Mouse (Mus musculus) kidney, postnatal 4 days (tissue): Measurements from ENCODE around the gene Golt1b.
"Not testable (repeated sequence)": the region's sequence is repeated elsewhere in the genome, so short reads cannot be mapped to it uniquely, and the experiment has no call there.

Experiments
- DNase-seq, 2 experiments: peaks; one replicate each; pipeline ENCODE4 v3.0.0; 2021; ENCODE audit warnings: mixed read lengths in 2 of 2

Golt1b gene

DNA sequence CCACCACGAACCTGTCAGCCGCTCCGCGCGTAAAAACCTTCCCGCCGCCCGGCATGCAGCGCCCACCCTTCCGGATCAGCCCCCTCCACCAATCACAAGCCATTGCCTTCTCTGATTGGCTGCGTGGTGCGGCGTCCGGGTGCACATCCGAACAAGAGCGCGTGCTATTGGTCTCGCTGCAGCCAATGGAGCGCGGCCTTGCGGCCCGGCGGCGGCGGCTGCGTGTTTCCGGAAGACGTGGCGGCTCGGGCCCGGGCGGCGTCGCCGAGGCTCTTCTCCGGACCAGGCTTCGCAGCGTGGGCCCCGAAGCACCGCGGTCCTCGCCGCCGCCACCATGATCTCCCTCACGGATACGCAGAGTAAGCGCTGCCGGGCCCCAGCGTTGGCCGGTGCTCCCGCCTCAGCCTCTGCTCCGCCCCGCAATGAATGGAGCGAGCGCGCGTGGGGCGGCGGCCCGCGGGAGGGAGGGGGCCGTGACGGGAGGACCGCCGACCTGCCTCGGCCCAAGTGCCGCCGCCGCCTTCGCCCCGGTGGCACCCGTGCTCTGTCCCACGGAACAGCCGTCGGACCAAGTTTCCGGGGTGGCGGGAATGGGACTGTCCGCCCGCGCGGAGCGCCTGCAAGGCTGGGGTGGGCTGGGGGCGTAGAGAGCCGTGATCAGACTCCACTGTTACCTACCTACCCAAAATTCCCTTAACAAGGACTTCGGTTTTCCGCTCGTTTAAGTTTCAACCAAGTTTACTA is at the start of gene Golt1b, which contains the start of gene Recql:
Golt1b (plus strand) TSS at position 211 of the 744 bp plus-strand sequence.
Recql (minus strand) TSS at position 77 of the 744 bp plus-strand sequence.
- DNase-seq, result peak; percentile 98 to 99

DNA sequence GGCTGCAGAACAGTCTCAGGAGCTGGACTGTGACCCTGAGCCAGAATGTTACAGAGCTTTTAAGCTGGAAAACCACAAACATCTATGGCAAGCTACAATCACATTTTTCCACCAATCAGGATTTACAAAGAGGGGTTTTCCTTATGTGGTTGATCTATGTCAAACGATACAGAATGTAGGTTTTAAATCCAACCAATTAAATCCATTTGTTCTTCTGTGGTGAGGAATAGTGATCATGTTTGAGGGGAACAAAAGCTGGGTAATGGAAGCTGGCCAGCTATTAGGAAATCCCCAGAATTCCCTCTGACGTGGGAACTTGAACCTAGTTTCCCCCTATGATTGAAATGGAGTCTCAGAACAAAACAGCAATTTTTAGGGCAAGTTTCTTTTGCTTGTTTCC is 48.1 kb upstream of the Golt1b start:
- DNase-seq, result no peak

DNA sequence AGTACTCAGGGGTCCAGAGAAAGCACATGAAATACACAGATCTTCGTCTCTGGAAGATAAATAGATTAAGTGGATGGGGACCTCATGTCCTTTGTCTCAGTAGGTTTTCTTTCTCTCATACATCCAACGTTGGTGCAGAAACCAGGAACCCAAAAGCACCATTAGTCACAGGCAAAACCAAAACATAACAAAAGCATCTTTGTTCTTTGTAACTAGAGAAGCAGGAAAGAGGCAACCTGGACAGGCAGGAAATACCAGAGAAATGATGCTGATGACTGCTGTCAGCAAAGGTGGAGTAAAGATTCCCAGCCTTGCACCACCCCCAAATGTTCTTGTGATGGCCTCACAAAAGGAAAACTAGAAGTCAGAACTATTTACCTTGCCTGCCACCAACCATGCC is 47.4 kb upstream of the Golt1b start:
- DNase-seq, result no peak

DNA sequence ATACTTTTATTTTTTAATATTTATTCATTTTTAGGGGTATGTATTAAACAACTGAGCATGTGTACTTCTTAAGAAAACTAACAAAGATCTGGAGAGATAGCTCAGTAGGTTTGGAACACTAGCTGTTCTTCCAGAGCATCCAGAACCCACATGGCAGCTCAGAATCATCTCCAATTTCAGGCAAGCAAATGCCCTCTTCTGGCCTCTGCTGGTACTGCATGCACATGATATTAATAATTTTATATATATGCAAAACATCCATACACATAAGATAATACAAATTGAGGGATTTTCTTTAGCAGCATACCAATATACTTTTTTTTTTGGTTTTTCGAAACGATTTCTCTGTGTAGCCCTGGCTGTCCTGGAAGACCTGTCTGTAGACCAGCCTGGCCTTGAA is 43.5 kb upstream of the Golt1b start:
- DNase-seq, result peak; percentile 70 to 71

DNA sequence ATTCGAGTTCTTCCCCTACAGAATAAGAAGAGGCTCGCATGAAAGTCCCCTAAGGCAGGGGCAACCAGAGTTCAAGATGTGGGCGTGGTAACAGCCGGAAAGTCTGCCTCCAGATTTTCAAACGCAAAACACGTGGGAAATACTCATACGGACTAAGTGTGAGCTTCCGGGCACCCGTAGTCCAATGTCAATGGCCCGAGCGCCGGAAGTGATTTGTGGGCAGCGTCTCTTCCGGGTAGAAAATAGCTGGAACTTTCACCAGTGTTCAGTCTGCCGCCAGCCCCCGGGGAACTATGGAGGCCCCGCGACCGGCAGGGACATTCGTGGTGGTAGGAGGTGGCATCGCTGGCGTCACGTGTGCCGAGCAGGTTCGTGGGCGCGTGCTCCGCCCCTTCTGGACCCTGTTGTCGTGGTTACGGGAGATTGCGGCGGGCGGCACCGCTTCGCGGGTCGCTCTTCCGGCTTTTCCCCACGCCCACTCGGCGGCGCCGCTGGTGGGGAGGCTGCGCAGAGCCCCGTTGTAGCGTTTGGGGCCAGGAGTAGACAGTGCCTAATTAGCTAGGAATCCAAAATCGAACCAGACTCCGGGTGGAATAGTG is 41.5 kb upstream of the Golt1b start, which contains the start of gene Pyroxd1:
Pyroxd1 (plus strand) TSS at position 215 of the 599 bp plus-strand sequence.
- peak; percentile 85 to 92 for DNase-seq

DNA sequence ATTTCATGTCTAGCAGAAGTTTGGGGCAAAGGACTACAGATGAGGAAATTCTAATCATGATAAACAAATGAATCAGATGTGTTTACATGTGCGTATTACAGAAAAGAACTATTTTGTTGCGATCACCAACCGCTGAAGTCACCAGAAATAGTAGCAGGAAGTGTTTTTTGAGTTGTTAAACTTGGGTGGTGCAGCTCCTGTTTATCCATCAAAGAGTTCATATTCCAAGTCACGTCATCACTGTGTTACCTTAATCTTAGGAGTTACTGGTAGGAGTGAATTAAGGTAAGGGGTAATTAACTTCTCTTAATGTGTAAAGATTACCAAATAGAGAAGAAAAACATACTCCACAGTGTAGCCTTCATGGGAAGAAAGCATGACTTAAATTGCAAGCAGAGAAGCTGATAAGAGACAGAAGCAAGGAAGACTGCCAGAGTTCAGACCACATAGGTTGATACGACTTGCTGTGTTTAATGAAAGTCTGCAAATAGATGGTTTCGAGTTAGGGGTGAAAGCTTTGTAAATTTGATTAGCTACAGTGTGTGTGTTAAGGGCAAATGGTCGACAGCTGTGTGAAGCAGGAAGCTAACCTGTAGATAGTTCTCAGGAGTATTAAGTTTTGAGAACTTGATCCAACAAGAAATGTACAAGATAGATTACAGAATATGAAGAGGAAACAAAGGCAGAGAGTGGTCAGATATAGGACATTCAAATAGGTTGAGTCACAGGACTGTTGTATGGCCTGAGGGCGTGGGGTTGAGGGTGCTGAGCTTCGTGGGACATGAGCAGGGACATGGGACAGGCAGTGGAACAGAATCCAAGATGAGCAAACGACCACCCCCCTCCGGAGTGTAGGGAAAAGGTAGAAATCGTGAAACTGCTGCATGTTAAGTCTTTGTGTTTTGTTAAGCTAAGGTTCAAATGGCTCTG is 40.6 kb upstream of the Golt1b start:
- DNase-seq, result no peak

DNA sequence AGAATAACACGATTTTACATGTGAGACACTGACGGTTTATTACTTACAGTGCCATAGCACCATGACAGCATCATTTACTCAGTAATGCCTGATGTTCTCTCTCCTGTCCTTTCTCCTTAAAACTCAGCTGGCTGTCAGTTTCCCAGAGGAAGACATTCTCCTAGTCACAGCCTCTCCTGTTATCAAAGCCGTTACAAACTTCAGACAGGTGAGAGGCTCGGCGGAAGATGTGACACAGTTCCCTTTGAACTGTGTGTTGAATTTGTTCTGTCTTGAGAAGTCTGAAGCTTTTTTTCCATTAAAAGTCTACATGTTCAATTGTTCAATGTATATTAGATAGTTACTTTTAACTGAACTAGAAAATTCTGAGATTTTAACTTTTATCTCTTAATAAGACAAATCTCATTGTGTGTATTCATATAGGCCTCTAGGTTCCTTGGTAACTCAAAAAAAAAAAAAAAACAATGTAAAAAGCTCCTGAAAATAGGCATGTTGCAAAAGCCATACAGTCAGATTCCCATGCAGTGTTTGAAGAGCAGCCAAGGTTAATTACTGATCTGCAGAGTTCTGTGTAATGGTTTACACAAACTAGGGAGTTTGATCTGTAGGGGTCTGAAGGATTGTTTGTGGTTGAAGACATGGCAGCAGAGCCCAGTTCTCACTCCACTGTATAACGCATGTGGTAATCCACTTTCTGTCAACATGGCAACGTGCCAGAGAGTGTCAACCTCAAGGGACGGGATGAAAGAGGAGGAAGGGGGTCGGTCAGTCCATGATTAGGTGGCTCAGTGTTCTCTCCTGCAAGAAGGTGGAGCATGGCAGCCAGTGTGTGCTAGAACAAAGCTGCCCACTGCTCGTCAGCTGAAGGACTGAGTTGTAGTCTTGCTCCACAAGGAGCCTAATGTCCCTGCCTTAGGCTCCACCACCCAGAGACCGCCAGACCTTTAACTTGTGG is 39.3 kb upstream of the Golt1b start:
- peak; percentile 22 to 44 for DNase-seq

DNA sequence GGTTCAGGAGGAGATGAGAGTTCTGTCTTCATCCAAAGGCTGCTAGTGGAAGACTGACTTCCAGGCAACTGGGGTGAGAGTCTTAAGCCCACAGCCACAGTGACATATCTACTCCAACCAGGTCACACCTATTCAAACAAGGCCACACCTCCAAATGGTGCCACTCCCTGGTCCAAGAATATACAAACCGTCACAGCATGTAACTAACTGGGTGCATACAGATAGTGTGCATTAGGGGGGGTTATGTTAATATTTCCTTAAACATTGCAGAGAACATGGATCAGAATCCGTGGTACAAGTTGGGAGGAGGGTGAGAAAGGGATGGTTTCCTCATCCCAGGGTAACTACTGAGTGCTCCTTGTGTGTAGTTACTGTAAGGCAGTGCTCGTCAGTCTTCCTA is 34.9 kb upstream of the Golt1b start:
- not testable (repeated sequence) for DNase-seq

DNA sequence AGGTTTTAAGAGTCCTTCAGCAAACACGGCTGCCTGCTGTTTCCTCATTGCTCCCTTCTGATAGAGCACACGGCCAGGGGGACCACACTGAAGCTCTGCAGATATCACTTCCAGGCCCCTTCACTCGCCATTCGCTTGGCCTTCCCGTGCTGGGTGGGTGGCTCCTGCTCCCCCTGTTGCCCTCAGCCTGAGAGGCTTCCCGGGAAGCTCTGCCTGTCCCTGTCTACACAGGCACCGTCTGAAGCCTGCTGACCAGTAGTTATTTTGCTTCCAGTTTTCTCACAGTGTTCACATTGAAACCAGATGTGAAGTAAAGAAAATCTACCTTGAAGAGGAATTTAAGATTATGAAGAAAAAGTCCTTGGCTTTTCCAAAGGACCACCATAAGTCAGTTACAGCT is 29.9 kb upstream of the Golt1b start:
- no peak for DNase-seq

DNA sequence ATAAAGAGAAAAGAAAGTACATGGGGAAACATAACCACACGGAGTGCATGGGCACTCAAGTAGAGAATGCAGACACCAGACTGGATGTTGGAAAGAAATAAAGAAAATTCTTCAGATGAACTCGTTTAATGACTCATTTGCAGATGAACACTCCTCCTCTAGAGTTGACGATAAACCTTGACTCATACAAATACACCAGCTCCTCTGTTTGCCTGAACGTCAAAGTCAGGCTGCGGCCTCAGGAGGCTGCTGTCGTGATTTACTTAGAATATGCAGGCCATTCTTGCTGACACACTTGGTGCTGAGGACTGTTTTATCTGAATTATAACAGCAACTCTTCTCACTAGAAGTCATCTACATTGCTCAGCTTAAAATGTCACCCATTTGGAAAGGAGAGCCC is 25.0 kb upstream of the Golt1b start:
- DNase-seq, result no peak

DNA sequence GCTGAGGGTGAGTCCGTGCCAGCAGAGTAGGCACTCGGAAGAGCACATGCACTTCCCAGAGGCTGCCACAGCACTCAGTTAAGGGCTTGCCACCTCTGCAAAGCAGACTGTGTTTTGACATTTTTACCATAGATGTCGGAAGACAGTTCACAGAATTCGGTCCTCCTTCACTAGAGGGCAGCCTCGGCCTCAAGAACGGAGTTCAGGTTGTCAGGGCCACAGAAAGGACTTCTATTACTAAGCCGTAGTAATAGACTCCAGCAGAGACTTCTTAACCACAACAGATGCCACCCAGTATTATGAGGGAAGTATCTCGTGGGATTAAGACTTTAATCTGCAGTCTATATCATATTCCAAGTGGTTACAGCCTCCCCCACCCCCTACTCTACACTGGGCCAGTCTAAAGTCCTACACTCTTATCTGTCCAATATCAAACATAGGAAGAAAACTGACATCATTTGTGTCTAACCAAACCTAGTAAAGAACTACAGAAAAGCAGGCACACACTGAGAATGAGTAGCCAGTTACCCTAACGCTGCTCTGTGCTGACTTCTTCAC is 23.9 kb upstream of the Golt1b start:
- peak; percentile 33 to 38 for DNase-seq

DNA sequence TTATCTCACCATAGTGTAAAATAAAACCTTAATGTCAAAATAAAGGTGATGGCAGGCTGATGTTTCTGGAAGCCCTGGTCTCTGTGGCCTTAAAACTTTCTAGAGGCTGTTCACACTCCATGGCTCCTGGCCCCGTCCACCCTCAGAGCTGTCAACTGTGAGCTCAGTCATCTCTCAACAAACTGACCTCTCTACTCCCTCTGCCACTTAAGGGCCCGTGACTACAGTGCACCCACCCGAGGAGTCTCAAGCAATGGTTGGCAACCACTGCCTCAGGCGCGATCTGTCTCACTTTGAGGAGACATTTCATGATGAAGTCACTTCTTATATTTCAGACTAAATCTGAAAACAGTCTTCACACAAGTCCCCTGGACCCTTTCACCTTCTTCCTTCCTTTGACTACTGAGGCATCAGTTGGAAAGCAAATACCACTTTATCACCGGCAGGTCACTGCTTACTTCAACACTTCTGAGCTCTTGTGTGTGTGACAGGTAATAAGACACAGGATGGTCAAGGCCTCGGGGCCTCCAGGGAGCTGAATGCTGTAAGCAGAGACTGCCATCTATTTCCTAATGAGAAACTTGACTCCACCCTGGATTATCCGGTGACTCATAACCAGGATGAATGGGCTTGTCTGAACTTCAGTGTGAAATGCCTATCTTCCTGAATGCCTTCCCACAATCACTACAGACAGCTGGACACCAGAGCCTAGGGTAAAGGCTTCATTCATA is 21.1 kb upstream of the Golt1b start:
- DNase-seq, result no peak

DNA sequence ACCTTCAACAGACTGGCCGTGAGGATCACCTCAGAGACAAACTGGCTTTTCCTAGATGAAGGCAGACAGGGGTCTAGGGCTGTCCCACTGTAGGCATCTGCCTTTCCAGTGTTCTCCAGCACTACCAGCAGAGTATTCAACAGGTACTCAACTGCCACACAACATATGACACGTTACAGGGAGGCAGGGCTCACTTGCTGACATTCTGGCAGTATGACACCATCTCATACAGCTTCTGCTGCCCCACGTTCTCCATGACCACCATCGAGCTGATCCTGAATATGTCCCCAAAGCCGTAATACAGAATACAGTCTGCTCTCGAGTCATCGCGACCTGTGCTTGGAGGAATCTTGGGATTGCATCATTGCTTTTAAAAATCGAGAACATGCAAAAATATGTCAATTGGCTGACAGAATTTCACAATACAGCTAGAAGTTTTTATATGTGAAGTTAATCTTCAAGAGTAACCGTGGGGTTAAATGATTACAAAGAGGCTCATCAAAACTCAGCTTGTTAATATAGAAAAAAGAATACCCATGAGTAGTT is 20.5 kb upstream of the Golt1b start:
- no peak for DNase-seq

DNA sequence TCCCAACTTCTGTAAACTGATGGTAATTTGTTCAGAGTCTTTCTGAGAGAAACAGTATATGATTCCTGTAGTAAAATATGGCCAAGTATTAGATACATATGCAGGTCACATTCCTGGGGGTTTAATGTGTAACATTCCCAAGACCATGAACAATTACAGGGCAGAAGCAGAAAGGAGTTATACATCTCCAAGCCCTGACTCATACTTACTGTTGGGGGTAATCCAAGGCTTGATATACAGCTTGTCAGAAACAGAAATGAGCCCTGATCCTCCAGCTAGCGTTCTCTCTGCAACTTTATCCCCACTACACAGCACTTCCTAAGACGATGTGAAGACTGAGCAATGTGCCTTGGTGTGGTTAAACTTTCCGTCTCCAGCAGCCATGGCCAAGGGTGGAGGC is 19.5 kb upstream of the Golt1b start:
- no peak for DNase-seq

DNA sequence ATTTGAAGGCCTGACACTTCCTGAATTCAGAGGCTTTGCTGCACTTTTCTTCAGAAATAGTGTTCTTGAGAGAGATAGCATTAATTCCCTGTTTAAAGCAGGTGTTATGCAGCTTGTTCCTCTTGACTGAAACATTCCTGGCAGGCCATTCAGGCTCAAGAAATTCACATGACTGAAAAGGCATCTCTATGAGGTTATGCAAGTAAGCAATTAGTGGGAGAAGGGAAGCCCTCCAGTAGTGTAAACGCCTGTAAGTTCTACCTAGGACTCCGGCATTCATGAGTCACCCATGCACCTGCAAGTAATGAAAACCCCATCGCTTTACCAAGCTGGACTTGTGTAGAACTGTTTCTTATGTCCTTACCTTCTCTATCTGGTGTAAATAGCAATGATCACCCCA is 17.5 kb upstream of the Golt1b start:
- DNase-seq, result no peak

DNA sequence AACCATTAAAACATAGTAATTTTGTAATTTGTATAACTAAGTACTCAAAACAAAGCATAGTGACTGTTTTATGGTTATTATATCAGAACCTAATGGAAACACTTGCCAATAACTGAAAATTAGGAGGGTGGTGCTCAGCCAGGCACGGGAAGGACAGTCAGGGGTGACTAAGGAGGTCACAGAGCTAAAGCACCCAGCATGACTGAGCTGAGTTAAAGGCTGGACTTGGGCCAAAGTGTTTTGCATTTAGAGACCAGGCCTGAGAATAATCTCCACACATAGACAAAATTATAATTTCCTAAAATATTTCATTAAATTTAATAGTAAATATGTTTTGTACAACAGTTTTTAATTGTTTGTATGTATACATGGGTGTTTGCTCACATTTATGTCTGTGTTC is 9.9 kb upstream of the Golt1b start:
- DNase-seq, result no peak

DNA sequence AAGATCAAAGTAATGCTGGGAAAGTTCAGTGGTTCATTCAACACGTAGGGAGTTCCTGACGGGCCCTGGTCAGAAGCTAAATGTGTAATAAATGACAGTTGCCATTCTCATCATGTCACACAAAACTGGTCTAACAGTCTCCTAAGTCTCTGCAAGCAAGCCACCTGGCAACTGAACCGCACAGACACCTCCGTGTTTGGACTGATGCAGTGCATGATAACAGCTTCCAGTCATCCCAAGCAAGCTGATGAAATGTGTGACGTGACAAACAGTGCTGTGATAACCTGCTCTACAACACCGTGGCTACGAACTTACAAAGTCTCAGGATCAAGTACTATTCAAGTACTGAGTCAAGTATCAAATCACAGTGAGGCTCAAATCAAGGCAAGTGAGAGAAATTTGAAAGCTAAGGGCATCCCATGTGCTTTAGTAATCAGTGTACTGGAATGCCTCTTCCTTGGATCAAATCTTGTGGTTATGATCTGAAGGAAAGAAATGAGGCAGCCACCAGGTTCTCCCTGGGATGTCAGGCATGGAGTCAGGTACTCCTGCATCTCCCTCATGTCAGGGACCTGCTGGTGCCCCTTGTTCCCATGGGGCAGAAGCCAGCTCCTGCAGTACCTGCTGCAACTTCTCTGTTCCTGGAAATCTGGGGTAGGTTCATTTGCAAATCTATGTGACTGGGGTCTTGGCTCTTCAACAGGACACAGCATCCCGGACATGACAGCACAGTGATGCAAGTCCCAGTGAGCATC is 8.3 kb upstream of the Golt1b start:
- DNase-seq, result no peak

DNA sequence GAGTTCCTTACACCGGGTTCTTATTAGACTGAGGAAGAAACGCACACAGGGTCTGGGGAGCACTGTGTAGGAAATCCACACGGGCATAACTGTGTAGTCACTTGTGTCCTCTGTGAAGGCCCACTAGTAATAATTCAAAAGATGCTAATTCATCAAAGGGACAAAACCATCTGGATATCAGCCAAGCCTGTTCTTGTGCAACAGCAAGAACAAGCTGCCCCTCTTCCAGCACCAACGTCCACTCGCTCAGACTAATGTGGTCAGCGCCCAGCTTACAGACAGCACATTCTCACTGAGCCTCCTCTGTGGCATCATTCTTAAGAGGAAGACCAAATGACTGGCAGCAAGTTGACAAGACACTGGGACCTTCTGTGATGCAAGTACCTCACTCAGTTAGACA is 7.1 kb upstream of the Golt1b start:
- DNase-seq, result no peak

DNA sequence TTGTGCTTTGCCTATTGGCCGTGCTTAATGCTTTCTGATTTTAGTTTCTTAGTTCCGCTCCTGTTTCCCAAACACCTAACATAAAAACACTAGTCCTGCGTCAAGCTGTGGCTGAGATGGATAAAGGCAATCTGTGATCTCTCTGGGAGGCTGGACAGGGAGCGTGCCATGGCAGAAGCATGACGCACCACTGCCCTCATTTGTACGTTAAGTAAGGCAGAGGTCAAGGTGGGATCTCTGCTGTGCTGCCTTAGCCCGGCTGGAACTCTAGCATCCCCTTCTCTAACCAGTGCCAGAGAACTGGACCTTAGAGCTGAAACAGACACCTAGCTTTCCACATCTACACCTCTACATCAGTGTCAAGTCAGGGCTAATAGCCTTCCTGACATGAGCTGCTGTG is 5.4 kb upstream of the Golt1b start:
- DNase-seq, result no peak

DNA sequence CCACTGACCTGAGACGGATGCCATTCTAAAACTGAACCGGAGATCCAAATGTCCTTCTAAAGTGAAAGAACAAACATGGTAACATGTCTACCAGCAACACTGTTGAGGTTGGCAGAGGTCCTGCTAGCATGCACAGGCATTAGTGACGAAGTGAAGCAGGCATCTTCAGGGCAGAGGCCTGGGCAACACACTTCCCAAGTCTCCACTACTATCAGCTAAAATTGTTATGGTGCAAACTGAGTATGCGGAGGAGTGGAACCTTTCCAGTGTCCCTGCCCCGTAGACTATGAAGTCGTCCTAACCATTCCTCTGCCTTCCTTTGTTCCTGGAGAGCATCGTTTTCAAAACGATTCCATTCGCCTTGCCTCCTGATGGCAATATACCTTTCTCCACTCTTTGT is 2.5 kb upstream of the Golt1b start:
- DNase-seq, result no peak
